Mouse (Mus musculus) midbrain, embryonic 15.5 days (tissue): ENCODE measurements at regions not wholly inside any gene's neighbourhood (a gene's known extent, or its start where the extent isn't known, plus 50 kb on each side); places are given as distances from the start of the nearest gene placed in this dataset.

ENCODE experiments used
- ATAC-seq: fragments of 200-750 bp; cut with Nextera tagmentation; replicated peaks from 2 replicates; pipeline ENCODE4 v1.8.0; 2017; ENCODE audit warnings: moderate TSS enrichment
- H3K27ac ChIP-seq: fragments of 300-500 bp; sonication (generic); 2 replicates; pipeline ENCODE4 v1.5.1; 2015; ENCODE audit warnings: mild to moderate bottlenecking, inconsistent platforms
- H3K27me3 ChIP-seq: fragments of 300-500 bp; sonication (generic); replicated peaks from 2 replicates; pipeline ENCODE4 v1.6.1; 2015; ENCODE audit warnings: inconsistent platforms
- H3K36me3 ChIP-seq: fragments of 300-500 bp; sonication (generic); replicated peaks from 2 replicates; pipeline ENCODE4 v1.6.1; 2015; ENCODE audit warnings: inconsistent platforms
- H3K4me1 ChIP-seq: fragments of 300-500 bp; sonication (generic); 2 replicates; pipeline ENCODE4 v1.6.1; 2015; ENCODE audit warnings: inconsistent platforms
- H3K4me2 ChIP-seq: fragments of 300-500 bp; sonication (generic); 2 replicates; pipeline ENCODE4 v1.6.1; 2015; ENCODE audit warnings: inconsistent platforms, mild to moderate bottlenecking, moderate library complexity
- H3K4me3 ChIP-seq: fragments of 300-500 bp; sonication (generic); 2 replicates; pipeline ENCODE4 v1.5.1; 2015; ENCODE audit warnings: mild to moderate bottlenecking, inconsistent platforms
- H3K9ac ChIP-seq: fragments of 300-500 bp; sonication (generic); 2 replicates; pipeline ENCODE4 v1.6.1; 2015; ENCODE audit warnings: mild to moderate bottlenecking, inconsistent platforms
- H3K9me3 ChIP-seq: fragments of 300-500 bp; sonication (generic); 2 replicates; pipeline ENCODE4 v1.6.1; 2016; ENCODE audit warnings: inconsistent platforms
- WGBS: fragments of 180-500 bp; shearing (Covaris S2); methylation state at CpG from one replicate; pipeline ENCODE4 v1.1.7; 2015; ENCODE audit warnings: mixed read lengths; 5-methylcytosine and 5-hydroxymethylcytosine counted together

- no peak overlapping the region for H3K4me2 ChIP-seq
- no peak for ATAC-seq
- H3K36me3 ChIP-seq: no peaks in the 10 kb centered on the region
- no peaks in the 10 kb centered on the region for H3K9me3 ChIP-seq
- 92% methylated on average over 5 of the region's 5 CpGs for WGBS
- no peaks in the 10 kb centered on the region for H3K27me3 ChIP-seq
- no peak overlapping the region for H3K27ac ChIP-seq
- no peak overlapping the region for H3K9ac ChIP-seq
- no peak overlapping the region for H3K4me3 ChIP-seq
- peaks cover 10% of the 10 kb centered on the region for H3K4me1 ChIP-seq
Observed at GRCm38 (mm10) chr17:63761058-63761457, 101.8 kb upstream of the Fer start.

- Histone ChIP-seq H3K36me3 (no peaks in the 10 kb centered on the region), H3K4me1 (no peaks in the 10 kb centered on the region), H3K9me3 (no peaks in the 10 kb centered on the region), H3K4me3 (no peak overlapping the region), H3K4me2 (no peak overlapping the region), H3K27ac (no peak overlapping the region), H3K27me3 (no peaks in the 10 kb centered on the region), H3K9ac (no peak overlapping the region)
- ATAC-seq: no peak
- 96% methylated on average over 6 of the region's 6 CpGs for WGBS
Observed at GRCm38 (mm10) chr17:63771111-63771510, 91.8 kb upstream of the Fer start.

- H3K27ac ChIP-seq: no peak overlapping the region
- no peaks in the 10 kb centered on the region for H3K4me1 ChIP-seq
- no peak overlapping the region for H3K4me2 ChIP-seq
- no peak for ATAC-seq
- no peaks in the 10 kb centered on the region for H3K9me3 ChIP-seq
- H3K27me3 ChIP-seq: no peaks in the 10 kb centered on the region
- 65% methylated on average over 19 of the region's 19 CpGs for WGBS
- no peak overlapping the region for H3K4me3 ChIP-seq
- no peaks in the 10 kb centered on the region for H3K36me3 ChIP-seq
- no peak overlapping the region for H3K9ac ChIP-seq
Observed at GRCm38 (mm10) chr17:63784381-63785116, 78.3 kb upstream of the Fer start.

GRCm38 (mm10) chr17:63786444-63786843, 76.4 kb upstream of the Fer start:
- Histone ChIP-seq H3K4me2 (no peak overlapping the region), H3K4me3 (no peak overlapping the region), H3K9me3 (no peaks in the 10 kb centered on the region), H3K9ac (no peak overlapping the region), H3K27me3 (no peaks in the 10 kb centered on the region), H3K4me1 (no peaks in the 10 kb centered on the region), H3K36me3 (no peaks in the 10 kb centered on the region), H3K27ac (no peak overlapping the region)
- 86% methylated on average over 11 of the region's 11 CpGs for WGBS
- ATAC-seq: no peak

GRCm38 (mm10) chr17:63794352-63794751, 68.5 kb upstream of the Fer start:
- 72% methylated on average over 6 of the region's 6 CpGs for WGBS
- Histone ChIP-seq H3K9ac (no peak overlapping the region), H3K27ac (no peak overlapping the region), H3K36me3 (no peaks in the 10 kb centered on the region), H3K9me3 (no peaks in the 10 kb centered on the region), H3K4me2 (no peak overlapping the region), H3K4me1 (no peaks in the 10 kb centered on the region), H3K27me3 (no peaks in the 10 kb centered on the region), H3K4me3 (no peak overlapping the region)
- no peak for ATAC-seq

GRCm38 (mm10) chr17:63798381-63798780, 64.5 kb upstream of the Fer start:
- WGBS: 96% methylated on average over 6 of the region's 6 CpGs
- H3K9me3 ChIP-seq: no peaks in the 10 kb centered on the region

GRCm38 (mm10) chr17:63798961-63799531, 63.8 kb upstream of the Fer start:
- H3K27ac ChIP-seq: no peak overlapping the region
- no peak overlapping the region for H3K4me2 ChIP-seq
- no peaks in the 10 kb centered on the region for H3K4me1 ChIP-seq
- H3K27me3 ChIP-seq: no peaks in the 10 kb centered on the region
- H3K4me3 ChIP-seq: no peak overlapping the region
- H3K36me3 ChIP-seq: no peaks in the 10 kb centered on the region
- no peak overlapping the region for H3K9ac ChIP-seq
- no peak for ATAC-seq
- no peaks in the 10 kb centered on the region for H3K9me3 ChIP-seq
- WGBS: 90% methylated on average over 6 of the region's 6 CpGs

More at GRCm38 (mm10) chr17:63798381-63798780, 64.5 kb upstream of the Fer start:
- Histone ChIP-seq H3K4me3 (no peak overlapping the region), H3K27me3 (no peaks in the 10 kb centered on the region), H3K4me1 (no peaks in the 10 kb centered on the region), H3K36me3 (no peaks in the 10 kb centered on the region), H3K9ac (no peak overlapping the region), H3K27ac (no peak overlapping the region), H3K4me2 (no peak overlapping the region)
- no peak for ATAC-seq

- ATAC-seq: no peak
- Histone ChIP-seq H3K4me1 (no peaks in the 10 kb centered on the region), H3K36me3 (no peaks in the 10 kb centered on the region), H3K27me3 (no peaks in the 10 kb centered on the region), H3K27ac (no peak overlapping the region), H3K4me2 (no peak overlapping the region), H3K4me3 (no peak overlapping the region), H3K9ac (no peak overlapping the region), H3K9me3 (no peaks in the 10 kb centered on the region)
- 75% methylated on average over 9 of the region's 9 CpGs for WGBS
Observed at GRCm38 (mm10) chr17:63801411-63801810, 61.5 kb upstream of the Fer start.

GRCm38 (mm10) chr17:63802846-63803245, 60.0 kb upstream of the Fer start:
- H3K4me3 ChIP-seq: no peak overlapping the region
- no peak overlapping the region for H3K9ac ChIP-seq
- no peak for ATAC-seq
- no peak overlapping the region for H3K27ac ChIP-seq
- WGBS: 81% methylated on average over 5 of the region's 5 CpGs
- 0 out of 2 replicates have a peak, but pooled peaks cover 3% of the 10 kb centered on the region for H3K4me1 ChIP-seq
- no peaks in the 10 kb centered on the region for H3K27me3 ChIP-seq
- no peaks in the 10 kb centered on the region for H3K36me3 ChIP-seq
- no peak overlapping the region for H3K4me2 ChIP-seq
- no peaks in the 10 kb centered on the region for H3K9me3 ChIP-seq

- ATAC-seq: no peak
- Histone ChIP-seq H3K9me3 (no peaks in the 10 kb centered on the region), H3K4me1 (peaks cover 6% of the 10 kb centered on the region; the same call in 1 of the 2 replicates), H3K36me3 (no peaks in the 10 kb centered on the region), H3K27me3 (no peaks in the 10 kb centered on the region), H3K4me2 (no peak overlapping the region), H3K27ac (no peak overlapping the region), H3K4me3 (no peak overlapping the region), H3K9ac (no peak overlapping the region)
- 33% methylated on average over 11 of the region's 11 CpGs for WGBS
Observed at GRCm38 (mm10) chr17:63803599-63803998, 59.3 kb upstream of the Fer start.

- Histone ChIP-seq H3K27me3 (no peaks in the 10 kb centered on the region), H3K9ac (no peak overlapping the region), H3K36me3 (no peaks in the 10 kb centered on the region), H3K9me3 (no peaks in the 10 kb centered on the region), H3K4me2 (no peak overlapping the region), H3K27ac (no peak overlapping the region), H3K4me3 (no peak overlapping the region), H3K4me1 (peaks cover 13% of the 10 kb centered on the region; the same call in 1 of the 2 replicates)
- 98% methylated on average over 4 of the region's 4 CpGs for WGBS
- ATAC-seq: no peak
Observed at GRCm38 (mm10) chr17:63804416-63804815, 58.4 kb upstream of the Fer start.

GRCm38 (mm10) chr17:63806360-63806759, 56.5 kb upstream of the Fer start:
- H3K36me3 ChIP-seq: no peaks in the 10 kb centered on the region
- H3K9ac ChIP-seq: no peak overlapping the region
- no peak overlapping the region for H3K4me3 ChIP-seq
- H3K4me2 ChIP-seq: no peak overlapping the region
- WGBS: 83% methylated on average over 10 of the region's 10 CpGs
- no peaks in the 10 kb centered on the region for H3K27me3 ChIP-seq
- H3K9me3 ChIP-seq: no peaks in the 10 kb centered on the region
- peaks cover 13% of the 10 kb centered on the region; the same call in 1 of the 2 replicates for H3K4me1 ChIP-seq
- no peak for ATAC-seq
- no peak overlapping the region for H3K27ac ChIP-seq
